ENCODE assay signal across 8 mouse cellular contexts in the genomic region with DNA sequence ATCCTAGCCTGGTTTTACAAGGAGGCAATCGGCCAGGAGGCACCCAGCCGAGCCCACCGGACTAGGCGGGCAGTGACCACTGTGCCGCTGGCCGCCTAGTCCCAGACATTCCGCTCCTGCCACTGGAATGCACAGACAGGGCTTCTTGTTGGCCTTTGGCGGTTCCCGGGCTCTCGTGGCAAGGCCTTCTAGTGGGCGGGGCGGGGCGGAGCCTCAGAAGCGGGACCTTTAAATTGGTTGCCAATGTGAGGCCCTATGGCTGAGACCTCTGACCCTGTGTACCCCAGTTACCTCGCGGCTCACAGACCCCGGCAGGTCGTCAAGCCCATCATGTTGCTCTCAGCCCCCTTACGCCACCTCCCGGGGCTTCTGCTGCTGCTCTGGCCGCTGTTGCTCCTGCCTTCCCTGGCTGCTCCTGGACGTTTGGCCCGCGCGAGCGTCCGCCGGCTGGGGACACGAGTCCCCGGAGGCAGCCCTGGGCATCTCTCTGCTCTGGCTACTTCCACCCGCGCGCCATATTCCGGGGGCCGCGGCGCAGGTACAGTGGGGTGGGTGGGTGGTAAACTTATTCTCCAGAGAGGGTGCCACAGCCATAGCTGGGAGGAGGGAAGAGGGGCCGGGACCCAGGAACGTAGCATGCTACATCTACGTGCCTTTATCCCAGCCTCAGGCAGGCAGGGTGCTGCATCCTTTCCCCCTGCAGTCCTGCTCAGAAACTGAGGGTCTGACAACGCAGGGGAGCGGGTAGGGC. TPM values are rescaled to one million over a fixed set of nuclear protein-coding genes. Genes with fewer than 3 reads are reported as not detected.
DNase-seq lines count a peak whose midpoint lies in the region; ATAC-seq and TF ChIP-seq lines count a peak whose summit lies in the region.

A gene (plus strand): TSS at position 216 of the 751 bp plus-strand sequence.

- H3K4me3 ChIP-seq in heart, embryonic 15.5 days = peak within 1 kb of the TSS; percentile 56
- H3K4me3 ChIP-seq in kidney, embryonic 16.5 days (ENCODE audit: low read length) = peak within 1 kb of the TSS; percentile 53
- H3K4me3 ChIP-seq in lung, postnatal 0 days (ENCODE audit: low read depth, low read length) = peak within 1 kb of the TSS; percentile 30
- peak within 1 kb of the TSS; percentile 31 for H3K4me3 ChIP-seq in olfactory bulb, adult 2 months (ENCODE audit: insufficient read depth, low read depth, low read length)

- peak; percentile 55; the same call in 1 of the 2 replicates for ATAC-seq in erythroid progenitor cell, adult 5-6 weeks (replicated peaks; ENCODE audit: low FRiP score, poor library complexity, severe bottlenecking)
- peak; percentile 64; the same call in 1 of the 2 replicates for ATAC-seq in heart, embryonic 15.5 days (replicated peaks; ENCODE audit: insufficient number of reproducible peaks, insufficient read depth, low FRiP score, low read depth)
- ATAC-seq in kidney, embryonic 16.5 days (ENCODE audit: low FRiP score, low TSS enrichment) = peak; percentile 91
- peak; percentile 93 for ATAC-seq in lung, postnatal 0 days

- H3K4me2 ChIP-seq in heart, embryonic 15.5 days = peak within 1 kb of the TSS; percentile 97
- peak within 1 kb of the TSS; percentile 97 for H3K4me2 ChIP-seq in kidney, embryonic 16.5 days (replicated peaks; ENCODE audit: low read depth, low read length)
- H3K4me2 ChIP-seq in lung, postnatal 0 days (replicated peaks; ENCODE audit: low read depth, low read length) = peak within 1 kb of the TSS; percentile 65

- peak; percentile 21; the same call in 1 of the 2 replicates for TF ChIP-seq CTCF in lung, postnatal 0 days (IDR thresholded peaks at IDR 0.05)
- TF ChIP-seq CTCF in olfactory bulb, adult 2 months (IDR thresholded peaks at IDR 0.05; ENCODE audit: insufficient read depth, low read depth, low read length) = no peak

- TF ChIP-seq POLR2A in olfactory bulb, adult 2 months (IDR thresholded peaks at IDR 0.05; ENCODE audit: insufficient read depth, low read depth, low read length) = no peak

- 2% methylated on average over 42 of the region's 42 CpGs for WGBS in heart, embryonic 15.5 days
- WGBS in kidney, embryonic 16.5 days = under 1% methylated on average over 42 of the region's 42 CpGs
- 3% methylated on average over 42 of the region's 42 CpGs for WGBS in lung, postnatal 0 days
- WGBS in olfactory bulb, adult 2 months = 4% methylated on average over 42 of the region's 42 CpGs

- H3K9me3 ChIP-seq in heart, embryonic 15.5 days (replicated peaks) = no peaks in the 10 kb centered on the region
- H3K9me3 ChIP-seq in kidney, embryonic 16.5 days (ENCODE audit: low read length) = no peaks in the 10 kb centered on the region
- no peaks in the 10 kb centered on the region for H3K9me3 ChIP-seq in lung, postnatal 0 days (ENCODE audit: low read length)

- H3K36me3 ChIP-seq in heart, embryonic 15.5 days = no peaks in the 10 kb centered on the region
- no peaks in the 10 kb centered on the region for H3K36me3 ChIP-seq in kidney, embryonic 16.5 days (ENCODE audit: insufficient read depth, low read length)
- H3K36me3 ChIP-seq in lung, postnatal 0 days (ENCODE audit: insufficient read depth, low read length) = no peaks in the 10 kb centered on the region

- peak; percentile 94 for DNase-seq in Muller cell, postnatal 12 days (ENCODE audit: inconsistent ontology term)
- peak; percentile 40 for DNase-seq in c-Kit-positive CD71-negative TER-119-negative erythroid progenitor cells, embryonic 14.5 days (ENCODE audit: low read depth)
- peak; percentile 84 for DNase-seq in lung, postnatal 0 days (ENCODE audit: low spot score)
- peak; percentile 56 to 69 for DNase-seq in urinary bladder, postnatal 4 days (ENCODE audit: low spot score in 2 of 2)

- H3K4me1 ChIP-seq in heart, embryonic 15.5 days (replicated peaks) = peaks cover 9% of the 10 kb centered on the region
- peaks cover 13% of the 10 kb centered on the region for H3K4me1 ChIP-seq in kidney, embryonic 16.5 days (ENCODE audit: insufficient read depth, low read length)
- H3K4me1 ChIP-seq in lung, postnatal 0 days (ENCODE audit: insufficient read depth, low read depth, low read length) = peaks cover 11% of the 10 kb centered on the region; the same call in 1 of the 2 replicates
- peaks cover 9% of the 10 kb centered on the region for H3K4me1 ChIP-seq in olfactory bulb, adult 2 months (ENCODE audit: control insufficient read depth, insufficient read depth, low read length)

- no peak within 1 kb of the TSS for H3K27ac ChIP-seq in heart, embryonic 15.5 days
- H3K27ac ChIP-seq in kidney, embryonic 16.5 days (ENCODE audit: low read length) = no peak within 1 kb of the TSS
- H3K27ac ChIP-seq in lung, postnatal 0 days (ENCODE audit: low read length) = no peak within 1 kb of the TSS
- H3K27ac ChIP-seq in olfactory bulb, adult 2 months (ENCODE audit: insufficient read depth, low read depth, low read length) = no peak within 1 kb of the TSS

- TF ChIP-seq EP300 in lung, postnatal 0 days (IDR thresholded peaks at IDR 0.05) = no peak

- peak within 1 kb of the TSS; percentile 48 for H3K9ac ChIP-seq in heart, embryonic 15.5 days
- peak within 1 kb of the TSS; percentile 66 for H3K9ac ChIP-seq in kidney, embryonic 16.5 days (replicated peaks; ENCODE audit: low read length)
- H3K9ac ChIP-seq in lung, postnatal 0 days (replicated peaks; ENCODE audit: low read depth) = peak within 1 kb of the TSS; percentile 37; the same call in 1 of the 2 replicates

- H3K27me3 ChIP-seq in heart, embryonic 15.5 days = 0 out of 2 replicates have a peak, but pooled peaks cover 6% of the 10 kb centered on the region
- H3K27me3 ChIP-seq in kidney, embryonic 16.5 days (ENCODE audit: insufficient read depth, low read length) = peaks cover 10% of the 10 kb centered on the region
- H3K27me3 ChIP-seq in lung, postnatal 0 days (replicated peaks; ENCODE audit: insufficient read depth, low read length) = no peaks in the 10 kb centered on the region

RNA-seq across cellular contexts. Expression of the gene that starts here (rescaled TPM):
- total RNA-seq in erythroid progenitor cell, adult 5-6 weeks (2015; ENCODE audit: low replicate concordance) = not detected in 2 replicates
- not detected in 2 replicates for total RNA-seq in erythroid progenitor cell, adult 5-6 weeks (2017; ENCODE audit: low replicate concordance)
- polyA plus RNA-seq in heart, embryonic 15.5 days (2015; fragmentation: Nextera tagmentation; extraction: Ambion mirVana) = 0.39 and 1.0 TPM in 2 replicates
- 0.53 and 0.57 TPM in 2 replicates for polyA plus RNA-seq in kidney, embryonic 16.5 days (2015; fragmentation: Nextera tagmentation; extraction: Ambion mirVana)
- 0.33 and 0.52 TPM in 2 replicates for polyA plus RNA-seq in lung, postnatal 0 days (2015; fragmentation: Nextera tagmentation; extraction: Ambion mirVana)
- not detected in 2 replicates for polyA plus RNA-seq in olfactory bulb, adult 2 months (2012; ENCODE audit: insufficient read depth, insufficient read length, low replicate concordance, missing spikeins)

Comparison
In these comparisons a context has a peak if more than half of its experiments do, and no peak if none do; other contexts are left out.
1. Peak in ATAC-seq in erythroid progenitor cell, adult 5-6 weeks; RNA of the gene not detected or under 1 TPM.
2. Peak in ATAC-seq, H3K4me3 ChIP-seq, H3K9ac ChIP-seq and H3K4me2 ChIP-seq in kidney, embryonic 16.5 days; RNA of the gene not detected or under 1 TPM.
3. Peak in DNase-seq, ATAC-seq, H3K4me3 ChIP-seq, H3K9ac ChIP-seq and H3K4me2 ChIP-seq in lung, postnatal 0 days; RNA of the gene not detected or under 1 TPM.
4. DNase-seq: peak in every context shown above with its lines; median percentile 94 in Muller cell, postnatal 12 days; 84 in lung, postnatal 0 days; 62 in urinary bladder, postnatal 4 days; 40 in c-Kit-positive CD71-negative TER-119-negative erythroid progenitor cells, embryonic 14.5 days.